Mouse (Mus musculus): ENCODE data around the gene Arntl.

- TF ChIP-seq CTCF (IDR thresholded peaks at IDR 0.05; ENCODE audit: control insufficient read depth, insufficient read depth, insufficient read length) (no peak), USF1 (IDR thresholded peaks at IDR 0.05; ENCODE audit: low read depth) (no peak), CEBPB (IDR thresholded peaks at IDR 0.05; ENCODE audit: low read depth) (no peak), MYOD1 (IDR thresholded peaks at IDR 0.05; ENCODE audit: control insufficient read depth, insufficient read length, low read depth) (no peak), MAX (IDR thresholded peaks at IDR 0.05) (no peak), MYOG (IDR thresholded peaks at IDR 0.05; ENCODE audit: control insufficient read depth, extremely low read depth, insufficient read length) (no peak)
Observed at GRCm38 (mm10) chr7:113258430-113258829, 51.2 kb downstream of the Arntl start.

Measured in C2C12 (cell line).